Mouse (Mus musculus) MEL (cell line): ENCODE results near the gene S1pr3. TPM values are rescaled to one million over a fixed set of nuclear protein-coding genes. Genes with fewer than 3 reads are reported as not detected.

Experiments used
- DNase-seq: peaks from one replicate; pipeline ENCODE4 v3.0.0; 2011; ENCODE audit warnings: low read depth, low spot score
- H3K27ac ChIP-seq: 2 replicates; pipeline ENCODE4 v1.5.1; 2012; ENCODE audit warnings: low read depth, mild to moderate bottlenecking, control low read depth, low read length, moderate library complexity; ENCODE audit not compliant: control insufficient read depth
- H3K27me3 ChIP-seq, 2 experiments: fragments of 150-350 bp in 1 of 2; sonication (generic) in 1 of 2; 2 replicates each; pipeline ENCODE4 v1.6.1; 2012; ENCODE audit warnings: low read length in 2 of 2, mild to moderate bottlenecking in 2 of 2, improper control_type of control experiment in 1 of 2, moderate library complexity in 1 of 2; ENCODE audit not compliant: insufficient read depth in 2 of 2, control insufficient read depth in 1 of 2
- H3K36me3 ChIP-seq, 2 experiments: 2 replicates each; pipeline ENCODE4 v1.6.1; 2012 to 2014; ENCODE audit warnings: low read length in 2 of 2, improper control_type of control experiment in 1 of 2, inconsistent platforms in 1 of 2, mild to moderate bottlenecking in 1 of 2; ENCODE audit not compliant: insufficient read depth in 2 of 2, control insufficient read depth in 1 of 2
- H3K4me1 ChIP-seq, 2 experiments: fragments of 150-350 bp in 1 of 2; sonication (generic) in 1 of 2; 2 replicates each; pipeline ENCODE4 v1.6.1; 2012; ENCODE audit warnings: low read length in 2 of 2, improper control_type of control experiment in 1 of 2, mild to moderate bottlenecking in 1 of 2; ENCODE audit not compliant: insufficient read depth in 2 of 2, control insufficient read depth in 1 of 2
- H3K4me3 ChIP-seq, 2 experiments: fragments of 150-350 bp in 1 of 2; sonication (generic) in 1 of 2; 2 replicates each; pipeline ENCODE4 v1.5.1; 2012; ENCODE audit warnings: low read depth in 2 of 2, low read length in 2 of 2, mild to moderate bottlenecking in 2 of 2, moderate library complexity in 2 of 2, control low read depth in 1 of 2, improper control_type of control experiment in 1 of 2; ENCODE audit not compliant: control insufficient read depth in 1 of 2, insufficient read depth in 1 of 2
- H3K79me2 ChIP-seq: 2 replicates; pipeline ENCODE4 v1.6.1; 2012; ENCODE audit warnings: mild to moderate bottlenecking, low read length, moderate library complexity; ENCODE audit not compliant: control insufficient read depth, poor library complexity, insufficient read depth
- H3K9ac ChIP-seq: 2 replicates; pipeline ENCODE4 v1.6.1; 2012; ENCODE audit warnings: low read depth, mild to moderate bottlenecking, control low read depth, low read length, moderate library complexity; ENCODE audit not compliant: control insufficient read depth, poor library complexity, severe bottlenecking
- H3K9me3 ChIP-seq: fragments of 150-350 bp; sonication (generic); replicated peaks from 2 replicates; pipeline ENCODE4 v1.6.1; 2012; ENCODE audit warnings: mild to moderate bottlenecking, low read length, improper control_type of control experiment, moderate library complexity; ENCODE audit not compliant: insufficient read depth
- CHD2 ChIP-seq: IDR thresholded peaks from 2 replicates; pipeline ENCODE4 v1.6.1; 2011; ENCODE audit warnings: low read length, improper control_type of control experiment
- CTCF ChIP-seq, 3 experiments: IDR thresholded peaks in 2 of 3; conservative IDR thresholded peaks in 1 of 3; 2 replicates each; pipeline ENCODE4 v1.5.1; 2011 to 2012; ENCODE audit warnings: low read length in 3 of 3, low read depth in 2 of 3, mild to moderate bottlenecking in 2 of 3, improper control_type of control experiment in 1 of 3, inconsistent platforms in 1 of 3, mixed read lengths in 1 of 3, moderate library complexity in 1 of 3; ENCODE audit not compliant: control insufficient read depth in 1 of 3, insufficient read depth in 1 of 3, poor library complexity in 1 of 3, severe bottlenecking in 1 of 3
- ETS1 ChIP-seq: IDR thresholded peaks from 2 replicates; pipeline ENCODE4 v1.6.1; 2012; ENCODE audit warnings: low read depth, mild to moderate bottlenecking, inconsistent platforms, low read length, improper control_type of control experiment, moderate library complexity
- GABPA ChIP-seq: IDR thresholded peaks from 2 replicates; pipeline ENCODE4 v1.6.1; 2012; ENCODE audit warnings: low read depth, mild to moderate bottlenecking, inconsistent platforms, low read length, improper control_type of control experiment, moderate library complexity
- MAX ChIP-seq: IDR thresholded peaks from 2 replicates; pipeline ENCODE4 v1.6.1; 2011; ENCODE audit warnings: low read length, improper control_type of control experiment
- MAZ ChIP-seq: IDR thresholded peaks from 2 replicates; pipeline ENCODE4 v1.6.1; 2012; ENCODE audit warnings: low read depth, mild to moderate bottlenecking, inconsistent platforms, low read length, improper control_type of control experiment
- MYB ChIP-seq: IDR thresholded peaks from 2 replicates; pipeline ENCODE4 v1.6.1; 2011; ENCODE audit warnings: mild to moderate bottlenecking, low read depth, low read length, improper control_type of control experiment
- MYC ChIP-seq: IDR thresholded peaks from 2 replicates; pipeline ENCODE4 v1.6.1; 2011; ENCODE audit warnings: low read depth, mild to moderate bottlenecking, low read length, improper control_type of control experiment, moderate library complexity
- NRF1 ChIP-seq: IDR thresholded peaks from 2 replicates; pipeline ENCODE4 v1.6.1; 2014; ENCODE audit warnings: low read depth, mild to moderate bottlenecking, inconsistent platforms, low read length, improper control_type of control experiment, moderate library complexity; ENCODE audit not compliant: poor library complexity, insufficient read depth, severe bottlenecking
- POLR2AphosphoS2 ChIP-seq: IDR thresholded peaks from 2 replicates; pipeline ENCODE4 v1.6.1; 2011; ENCODE audit warnings: low read length, improper control_type of control experiment
- POLR2AphosphoS5 ChIP-seq: IDR thresholded peaks from 2 replicates; pipeline ENCODE4 v1.6.1; 2012; ENCODE audit warnings: low read depth, borderline replicate concordance, mild to moderate bottlenecking, inconsistent platforms, low read length, moderate library complexity, mixed read lengths
- RAD21 ChIP-seq: IDR thresholded peaks from 2 replicates; pipeline ENCODE4 v1.6.1; 2011; ENCODE audit warnings: mild to moderate bottlenecking, low read depth, low read length, improper control_type of control experiment
- SMC3 ChIP-seq: IDR thresholded peaks from 2 replicates; pipeline ENCODE4 v1.6.1; 2011; ENCODE audit warnings: low read depth, low read length, improper control_type of control experiment
- TBP ChIP-seq: IDR thresholded peaks from 2 replicates; pipeline ENCODE4 v1.8.0; 2011; ENCODE audit warnings: low read depth, low read length, improper control_type of control experiment
- UBTF ChIP-seq: IDR thresholded peaks from 2 replicates; pipeline ENCODE4 v1.6.1; 2012; ENCODE audit warnings: low read depth, mild to moderate bottlenecking, inconsistent platforms, low read length, improper control_type of control experiment, moderate library complexity, borderline replicate concordance; ENCODE audit not compliant: insufficient read depth
- polyA plus RNA-seq, 2 experiments: library from polyadenylated mRNA; stranded (reverse) in 1 of 2; unstranded in 1 of 2; fragments of >175 nt in 1 of 2; fragments of >200 nt in 1 of 2; gene quantifications; 2 replicates each; pipeline versions ENCODE4 v1.2.1 to v1.2.4; 2012; ENCODE audit warnings: low replicate concordance in 2 of 2, low read depth in 1 of 2; ENCODE audit not compliant: insufficient read length in 2 of 2, insufficient read depth in 1 of 2, missing spikeins in 1 of 2
- total RNA-seq: library from RNA; depleted of rRNA; stranded (reverse); fragments of 300-350 nt; gene quantifications from 2 replicates; pipeline ENCODE4 v1.2.3, GENCODE M21; 2012

Gene S1pr3
- total and polyA plus RNA-seq, 3 experiments, result not detected

GRCm38 (mm10) chr13:51424647-51425046, 16.2 kb downstream of the S1pr3 start:
- Histone ChIP-seq H3K9me3 (no peaks in the 10 kb centered on the region), H3K79me2 (no peaks in the 10 kb centered on the region), H3K9ac (no peak overlapping the region), H3K27ac (no peak overlapping the region), H3K4me3 (no peak overlapping the region), H3K4me1 (no peaks in the 10 kb centered on the region), H3K27me3 (no peaks in the 10 kb centered on the region), H3K36me3 (no peaks in the 10 kb centered on the region)
- DNase-seq, result peak; percentile 14
- TF ChIP-seq CTCF (IDR thresholded peaks at IDR 0.05 in 2 of 3, conservative IDR thresholded peaks at IDR 0.05 in 1 of 3; ENCODE audit: control insufficient read depth in 1 of 3, insufficient read depth in 1 of 3, low read depth in 2 of 3, low read length in 3 of 3, poor library complexity in 1 of 3, severe bottlenecking in 1 of 3) (peak; percentile 24 to 59 (median 48); a peak in 5 of 6 replicates), RAD21 (peak; percentile 43), SMC3 (peak; percentile 58), TBP (no peak), UBTF (no peak)

- H3K4me3 ChIP-seq, result no peak overlapping the region
- no peak overlapping the region for H3K9ac ChIP-seq
- TF ChIP-seq NRF1 (no peak), MYC (no peak), UBTF (no peak), ETS1 (no peak), POLR2AphosphoS2 (no peak), GABPA (no peak), POLR2AphosphoS5 (no peak), CTCF (IDR thresholded peaks at IDR 0.05 in 2 of 3, conservative IDR thresholded peaks at IDR 0.05 in 1 of 3; ENCODE audit: control insufficient read depth in 1 of 3, insufficient read depth in 1 of 3, low read depth in 2 of 3, low read length in 3 of 3, poor library complexity in 1 of 3, severe bottlenecking in 1 of 3) (no peak), MAZ (no peak), RAD21 (no peak), CHD2 (no peak), MYB (no peak), MAX (no peak)
- no peaks in the 10 kb centered on the region for H3K9me3 ChIP-seq
- H3K27me3 ChIP-seq, result no peaks in the 10 kb centered on the region
- no peaks in the 10 kb centered on the region for H3K4me1 ChIP-seq
- H3K36me3 ChIP-seq, result no peaks in the 10 kb centered on the region
- no peak overlapping the region for H3K27ac ChIP-seq
- no peaks in the 10 kb centered on the region for H3K79me2 ChIP-seq
- no peak for DNase-seq
These were observed 17.4 kb downstream of the S1pr3 start for GRCm38 (mm10) chr13:51425662-51426443.
